Mouse (Mus musculus): Measurements from ENCODE around the gene Coq10b.
"Not testable (repeated sequence)": the region's sequence is repeated elsewhere in the genome, so short reads cannot be mapped to it uniquely, and the experiment has no call there.

The Coq10b gene

DNA sequence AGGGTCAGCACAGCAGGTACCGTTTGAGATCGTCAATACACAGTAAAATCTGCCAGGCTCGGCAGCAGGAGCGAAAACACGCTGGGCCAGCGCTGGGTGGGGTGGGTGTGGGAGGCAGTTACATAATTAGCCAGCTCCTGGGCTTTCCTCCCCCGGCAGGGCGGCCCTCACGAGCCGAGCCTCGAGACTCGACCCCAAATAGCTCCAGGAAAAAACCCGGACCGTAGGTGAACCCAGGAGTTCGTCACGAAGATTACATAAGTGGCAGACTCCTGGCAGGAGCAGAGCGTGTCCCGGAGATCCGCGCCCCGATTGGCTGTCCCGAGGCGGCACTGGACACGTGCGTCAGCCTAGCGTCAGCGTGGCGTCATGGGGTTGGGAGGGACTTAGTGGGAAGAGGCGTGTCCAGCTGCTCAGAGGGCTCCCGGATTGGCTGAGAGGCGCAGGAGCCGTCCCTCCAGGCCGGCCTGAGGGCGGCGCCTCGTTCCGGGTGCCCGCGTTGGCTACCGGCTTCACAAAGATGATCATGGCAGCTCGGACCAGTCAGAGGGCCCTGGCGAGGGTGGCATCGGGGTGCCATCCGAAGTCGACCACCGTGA lies at the start of gene Coq10b:
Coq10b (plus strand) TSS at position 416 of the 599 bp plus-strand sequence.
- DNase-seq, result peak; percentile 100

DNA sequence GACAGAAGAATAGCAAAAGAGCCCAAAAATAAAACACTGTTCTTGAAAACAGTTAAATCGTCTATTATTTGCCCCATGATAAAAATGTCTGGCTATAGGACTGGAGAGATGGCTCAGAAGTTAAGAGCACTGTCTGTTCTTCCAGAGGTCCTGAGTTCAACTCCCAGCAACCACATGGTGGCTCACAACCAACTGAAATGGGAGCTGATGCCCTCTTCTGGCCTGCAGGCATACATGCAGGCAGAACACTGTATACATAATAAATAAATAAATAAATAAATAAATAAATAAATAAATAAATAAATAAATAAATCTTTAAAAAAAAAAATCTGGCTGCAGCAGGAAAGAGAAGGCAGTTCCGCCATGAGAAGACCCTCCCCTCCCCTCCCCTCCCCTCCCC lies 44.3 kb upstream of the Coq10b start:
- DNase-seq, result not testable (repeated sequence)

- DNase-seq, result no peak
These were observed 40.1 kb upstream of the Coq10b start for GRCm38 (mm10) chr1:55012513-55012912.

- DNase-seq, result no peak
These were observed 30.7 kb upstream of the Coq10b start for GRCm38 (mm10) chr1:55021907-55022306.

- no peak for DNase-seq
These were observed 26.7 kb upstream of the Coq10b start for GRCm38 (mm10) chr1:55025656-55026430.

- DNase-seq, result no peak
These were observed 25.9 kb upstream of the Coq10b start for GRCm38 (mm10) chr1:55026444-55027252.

DNA sequence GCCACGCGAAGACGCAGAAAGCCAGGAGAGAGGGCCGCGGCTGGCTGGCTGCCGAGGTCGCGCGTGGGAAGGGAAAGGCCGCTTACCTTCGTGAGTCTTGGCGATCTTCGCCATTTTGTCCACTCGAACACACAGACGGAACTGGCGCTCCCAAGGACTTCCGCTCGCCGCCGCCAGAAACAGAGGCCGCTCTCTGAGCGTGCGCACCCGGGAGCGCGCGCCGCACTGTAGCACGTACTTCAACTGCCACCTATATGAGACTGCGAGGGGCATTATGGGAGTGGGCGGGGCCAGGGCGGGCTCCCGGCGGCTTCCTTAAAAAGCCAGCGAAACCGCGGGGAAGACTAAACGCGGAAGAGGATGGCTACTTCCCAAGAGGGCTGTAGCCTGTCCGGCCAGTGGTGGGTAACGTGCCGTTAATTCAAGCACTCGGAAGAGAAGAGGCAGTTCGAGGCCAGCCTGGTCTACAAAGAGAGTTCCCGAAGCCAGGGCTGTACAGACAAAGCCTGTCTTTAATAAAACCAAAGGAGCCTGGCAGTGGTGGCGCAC lies 25.2 kb upstream of the Coq10b start, which contains the start of gene Sf3b1:
Sf3b1 (minus strand) TSS at position 229 of the 549 bp plus-strand sequence.
- DNase-seq, result peak; percentile 97

DNA sequence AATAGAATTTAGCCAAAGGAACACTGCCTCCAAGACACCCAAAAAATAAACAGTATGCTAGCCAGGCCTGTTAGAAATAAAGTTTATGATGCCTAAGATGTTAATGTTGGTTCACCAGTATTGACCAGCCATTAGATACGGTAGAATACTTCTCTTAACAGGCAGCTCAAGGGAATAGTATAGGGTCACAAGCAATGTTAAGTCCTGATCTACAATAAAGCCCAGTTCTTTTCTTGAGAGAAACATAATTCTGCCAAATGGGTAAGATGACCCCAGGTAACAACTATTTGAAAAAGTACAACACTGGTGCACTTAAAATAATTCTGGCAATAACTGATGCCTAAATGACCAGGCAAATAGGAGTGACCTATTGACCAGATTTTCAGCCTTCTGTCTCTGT lies 24.6 kb upstream of the Coq10b start:
- DNase-seq, result no peak

DNA sequence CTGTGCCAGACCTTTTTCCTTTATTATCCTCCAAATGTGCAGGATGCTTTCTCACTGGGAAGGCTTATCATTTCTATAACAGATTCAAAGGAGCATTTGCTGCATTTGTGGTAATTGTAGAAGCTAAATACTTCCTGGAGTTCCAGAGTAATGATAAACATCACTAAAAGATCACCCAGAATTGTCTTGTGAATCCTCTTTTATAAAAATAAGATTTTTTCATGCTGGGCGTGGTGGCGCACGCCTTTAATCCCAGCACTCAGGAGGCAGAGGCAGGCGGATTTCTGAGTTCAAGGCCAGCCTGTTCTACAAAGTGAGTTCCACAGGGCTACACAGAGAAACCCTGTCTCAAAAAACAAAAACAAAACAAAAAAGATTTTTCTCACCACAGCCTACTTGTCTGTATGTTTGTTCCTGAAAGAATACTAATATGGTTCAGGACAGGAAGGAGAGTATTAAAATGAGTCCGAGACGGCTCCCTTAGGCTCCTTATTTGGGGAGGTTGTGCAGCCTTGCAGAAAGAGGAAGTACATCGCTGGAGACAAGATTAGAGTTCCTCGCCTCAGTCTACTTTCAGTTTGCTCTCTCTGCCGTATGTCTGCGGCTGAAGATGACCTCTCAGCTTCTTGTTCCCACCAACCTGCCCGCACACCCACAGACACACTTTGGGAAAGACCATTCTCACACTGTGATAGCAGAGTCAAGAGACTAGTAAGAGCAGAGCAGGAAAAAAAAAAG lies 23.9 kb upstream of the Coq10b start:
- no peak for DNase-seq

DNA sequence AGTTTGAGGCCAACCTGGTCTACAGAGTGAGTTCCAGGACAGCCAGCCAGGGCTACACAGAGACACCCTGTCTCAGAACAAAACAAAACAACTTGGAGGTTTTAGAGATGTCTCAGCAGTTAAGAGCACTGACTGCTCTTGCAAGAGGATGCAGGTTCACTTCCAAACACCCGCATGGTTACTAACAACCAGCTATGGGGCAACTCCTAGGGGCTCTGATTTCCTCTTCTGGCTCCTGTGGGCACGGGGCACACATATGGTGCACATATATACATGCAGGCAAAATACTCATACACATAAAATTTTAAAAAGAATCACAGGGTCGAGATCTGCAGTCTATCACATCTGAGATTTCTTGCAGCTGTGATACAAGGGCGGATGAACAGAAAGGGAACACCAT lies 23.1 kb upstream of the Coq10b start:
- no peak for DNase-seq

DNA sequence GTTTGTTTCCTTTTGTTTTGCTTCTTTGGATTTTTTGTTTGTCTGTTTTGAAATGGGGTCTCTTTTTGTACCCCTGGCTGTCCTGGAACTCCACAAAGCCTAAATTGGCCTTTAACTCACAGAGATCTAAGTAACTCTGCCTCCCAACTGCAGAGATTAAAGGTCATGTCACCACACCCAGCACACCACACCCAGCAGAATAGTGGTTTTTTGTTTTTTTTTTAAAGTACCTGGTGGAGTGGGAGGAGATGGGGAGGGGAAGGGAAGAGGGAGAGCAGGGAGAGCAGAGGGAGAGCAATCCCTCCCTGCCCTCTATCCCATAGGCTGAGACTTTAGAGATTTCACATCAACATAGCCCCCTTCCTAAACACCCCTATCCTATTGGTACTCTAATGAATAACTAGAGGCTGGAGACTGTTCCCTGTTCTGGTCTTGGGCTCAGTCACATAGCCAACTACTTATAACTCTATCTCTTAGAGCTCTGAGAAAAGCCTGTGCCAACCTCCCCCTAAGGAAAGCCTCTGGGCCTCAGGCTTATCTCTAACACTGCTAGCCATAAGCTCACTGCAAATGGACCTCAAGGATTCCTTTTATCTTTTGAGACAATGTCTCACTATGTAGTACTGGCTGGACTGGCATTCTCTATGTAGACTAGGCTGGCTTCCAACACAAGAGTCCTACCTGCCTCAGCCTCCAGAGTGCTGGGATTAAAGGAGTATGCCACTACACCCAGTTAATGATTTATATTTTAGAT lies 21.4 kb upstream of the Coq10b start:
- no peak for DNase-seq

DNA sequence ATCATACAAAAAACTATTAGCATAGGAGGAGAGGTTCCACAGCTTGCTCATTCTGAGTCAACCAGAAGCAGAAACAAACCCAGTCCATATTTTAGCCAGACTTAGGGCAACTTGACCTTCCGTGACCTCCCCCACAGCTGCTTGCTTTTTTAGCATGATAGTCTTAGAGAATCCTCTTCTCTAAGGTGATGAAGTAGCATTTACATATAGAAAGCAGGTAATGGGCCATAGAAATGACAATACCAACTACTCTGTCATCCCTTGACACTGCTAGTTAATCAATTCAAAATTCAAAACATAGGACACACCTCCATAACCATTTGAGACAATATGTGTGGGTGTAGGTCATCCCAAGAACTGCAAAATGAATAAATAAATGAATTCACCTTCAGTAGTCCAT lies 12.6 kb upstream of the Coq10b start:
- no peak for DNase-seq

DNA sequence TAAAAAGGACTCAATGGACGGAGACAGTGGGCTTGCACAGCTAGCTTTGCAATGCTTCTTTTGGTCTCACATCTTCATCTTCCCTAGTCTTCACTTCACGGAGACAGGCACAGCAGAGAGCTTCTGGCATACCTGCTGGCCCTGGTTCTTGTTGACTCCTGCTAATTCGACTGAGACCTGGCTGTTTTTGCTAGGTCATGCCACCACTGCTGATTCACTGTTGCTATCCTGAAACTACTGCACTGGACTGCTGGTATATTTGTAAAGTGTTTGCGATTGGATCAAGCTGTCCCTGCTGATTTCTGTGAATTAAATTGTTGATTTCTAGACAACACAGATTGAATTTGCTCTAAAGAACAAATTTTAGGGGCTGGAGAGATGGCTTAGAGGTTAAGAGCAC lies 10.9 kb upstream of the Coq10b start:
- DNase-seq, result no peak

DNA sequence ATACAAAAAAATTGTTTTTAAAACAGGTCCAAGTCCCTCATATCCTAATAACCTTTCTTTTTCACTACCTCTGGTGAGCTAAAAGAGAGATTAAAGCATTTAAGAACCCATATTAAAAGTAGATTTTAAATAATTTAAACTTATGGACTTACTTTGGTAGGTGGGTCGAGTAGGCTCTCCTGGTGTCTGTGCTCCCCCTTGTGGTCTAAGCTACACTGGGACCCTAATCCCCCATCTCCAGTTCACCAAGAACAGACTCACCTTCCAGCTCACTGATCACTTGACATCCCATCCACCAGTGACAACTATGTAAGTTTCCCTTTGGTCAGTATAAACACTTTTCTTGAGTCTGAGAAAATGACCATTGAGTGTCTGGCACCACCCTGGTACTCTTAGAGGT lies 10.3 kb upstream of the Coq10b start:
- no peak for DNase-seq

- no peak for DNase-seq
These were observed 9.4 kb upstream of the Coq10b start for GRCm38 (mm10) chr1:55043164-55043563.

DNA sequence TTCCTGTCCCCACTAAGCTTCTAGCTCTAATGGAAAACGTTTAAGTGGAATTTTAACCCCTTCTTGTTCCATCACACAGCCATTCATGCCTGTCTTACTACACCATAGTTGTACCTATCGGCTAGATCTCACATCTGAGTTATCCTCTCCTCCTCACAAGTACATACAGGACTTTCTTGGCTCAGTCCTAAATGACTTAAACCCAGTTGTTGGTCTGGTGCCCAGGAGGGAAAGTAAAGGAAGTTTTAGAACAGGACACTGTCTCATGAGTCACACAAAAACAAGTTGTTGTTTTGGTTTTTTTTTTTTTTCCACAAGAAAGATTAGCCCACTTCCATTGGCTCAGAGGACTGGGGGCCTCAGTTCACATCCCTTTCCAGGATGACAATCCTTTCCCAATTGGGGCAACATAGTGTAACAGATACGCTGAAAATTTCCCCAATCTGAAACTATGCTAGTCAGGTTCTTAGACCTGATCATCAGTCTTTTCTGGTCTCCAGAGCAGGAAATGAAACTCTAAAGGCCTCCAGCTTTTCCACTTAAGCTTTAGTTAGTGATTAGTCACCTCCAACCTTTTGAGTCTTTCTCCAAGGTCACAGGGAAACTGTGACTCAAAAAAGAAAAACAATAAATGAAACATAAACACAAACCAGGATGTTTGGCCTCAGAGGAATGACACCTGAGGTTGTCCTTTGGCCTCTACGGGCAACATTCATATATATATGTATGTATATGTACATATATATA lies 3.6 kb upstream of the Coq10b start:
- DNase-seq, result no peak

DNA sequence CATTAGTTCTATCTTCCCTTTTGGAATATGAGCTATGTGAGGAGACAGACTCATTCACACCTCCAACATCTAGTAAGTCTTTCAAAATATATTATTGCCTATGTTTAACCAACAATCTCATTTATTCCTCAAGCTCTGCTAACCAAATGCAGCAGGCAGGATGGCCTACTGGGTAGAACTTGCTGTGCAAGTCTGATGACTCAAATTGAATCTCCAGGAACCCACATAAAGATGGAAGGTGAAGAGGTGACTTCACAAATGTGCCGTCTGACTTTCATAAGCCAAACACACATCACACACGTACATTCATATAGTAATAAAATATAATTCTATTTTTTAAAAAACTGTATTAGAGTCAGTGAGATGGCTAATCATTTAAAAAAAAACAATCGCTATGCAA lies 899 bp upstream of the Coq10b start:
- DNase-seq, result no peak

GRCm38 (mm10) chr1:55053005-55053404 lies 435 bp downstream of the Coq10b start:
- no peak for DNase-seq

- no peak for DNase-seq
These were observed 1.0 kb downstream of the Coq10b start for GRCm38 (mm10) chr1:55053596-55053995.

DNA sequence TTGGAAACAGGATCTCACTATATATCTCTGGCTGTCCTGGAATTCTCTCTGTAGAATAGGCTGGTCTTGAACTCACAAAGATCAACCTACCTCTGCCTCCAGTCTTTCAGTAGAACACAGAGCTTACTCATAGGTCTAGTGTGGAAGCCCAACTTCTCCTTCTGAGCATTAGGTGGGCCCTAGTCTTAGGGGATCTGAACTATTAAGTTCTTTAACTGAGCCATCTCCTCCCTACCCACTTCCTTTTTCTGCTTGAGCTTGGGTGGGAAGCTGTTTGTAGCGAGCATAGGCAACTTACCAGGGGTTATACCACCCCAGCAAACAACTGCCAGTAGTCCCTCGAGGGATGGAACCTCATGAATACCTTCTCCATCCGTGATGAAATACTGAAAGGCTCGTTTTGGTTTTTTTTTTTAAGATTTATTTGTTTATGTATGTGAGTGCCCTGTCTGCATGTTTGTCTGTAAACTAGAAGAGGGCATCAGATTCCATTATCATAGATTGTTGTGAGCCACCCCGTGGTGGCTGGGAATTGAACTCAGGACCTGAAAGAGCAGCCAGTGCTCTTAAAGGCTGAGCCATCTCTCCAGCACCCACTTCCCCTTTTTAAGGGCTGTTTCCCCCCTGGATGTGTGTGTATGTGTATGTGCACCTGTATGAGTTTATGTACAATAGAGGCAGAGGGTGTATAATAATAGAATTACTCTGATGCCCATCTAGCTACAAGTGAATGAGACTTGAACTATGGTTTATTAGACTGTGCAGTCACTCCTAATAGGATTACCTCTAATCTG lies 2.9 kb downstream of the Coq10b start:
- no peak for DNase-seq

Measured in kidney, adult 18-20 months (tissue).